Mouse (Mus musculus) B cell, adult 2 months (primary cell): Measurements from ENCODE around the gene Rab4a.

Source experiments
- DNase-seq, 2 experiments: peaks; one replicate each; pipeline ENCODE4 v3.0.0; 2022

The Rab4a gene

GRCm38 (mm10) chr8:123805718-123806373 lies at the start of gene Rab4a:
Gene Rab4a, plus strand, starts transcription at chr8:123805985.
- DNase-seq = no peak

- DNase-seq = no peak
Observed at GRCm38 (mm10) chr8:123756901-123757300, 48.9 kb upstream of the Rab4a start.

- DNase-seq = no peak
Observed at GRCm38 (mm10) chr8:123758935-123759334, 46.9 kb upstream of the Rab4a start.

- no peak for DNase-seq
Observed at GRCm38 (mm10) chr8:123759933-123760332, 45.9 kb upstream of the Rab4a start.

DNA sequence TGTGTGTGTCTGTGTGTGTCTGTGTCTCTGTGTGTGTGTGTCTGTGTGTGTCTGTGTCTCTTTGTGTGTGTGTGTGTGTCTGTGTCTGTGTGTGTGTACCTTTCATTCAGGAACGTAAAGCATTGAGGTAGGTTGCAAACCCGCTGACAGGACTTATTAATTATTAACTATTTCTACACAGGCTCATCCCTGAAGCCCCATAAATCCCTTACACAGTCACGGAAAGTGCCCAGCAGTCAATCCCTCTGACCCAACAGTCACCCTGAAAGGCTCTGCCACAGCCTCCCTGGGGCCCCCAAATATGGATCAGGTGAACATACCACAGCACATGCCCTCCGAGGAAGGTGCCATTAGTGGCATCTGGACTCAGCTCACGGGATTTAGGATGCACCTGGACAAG lies 45.2 kb upstream of the Rab4a start:
- DNase-seq = no peak

DNA sequence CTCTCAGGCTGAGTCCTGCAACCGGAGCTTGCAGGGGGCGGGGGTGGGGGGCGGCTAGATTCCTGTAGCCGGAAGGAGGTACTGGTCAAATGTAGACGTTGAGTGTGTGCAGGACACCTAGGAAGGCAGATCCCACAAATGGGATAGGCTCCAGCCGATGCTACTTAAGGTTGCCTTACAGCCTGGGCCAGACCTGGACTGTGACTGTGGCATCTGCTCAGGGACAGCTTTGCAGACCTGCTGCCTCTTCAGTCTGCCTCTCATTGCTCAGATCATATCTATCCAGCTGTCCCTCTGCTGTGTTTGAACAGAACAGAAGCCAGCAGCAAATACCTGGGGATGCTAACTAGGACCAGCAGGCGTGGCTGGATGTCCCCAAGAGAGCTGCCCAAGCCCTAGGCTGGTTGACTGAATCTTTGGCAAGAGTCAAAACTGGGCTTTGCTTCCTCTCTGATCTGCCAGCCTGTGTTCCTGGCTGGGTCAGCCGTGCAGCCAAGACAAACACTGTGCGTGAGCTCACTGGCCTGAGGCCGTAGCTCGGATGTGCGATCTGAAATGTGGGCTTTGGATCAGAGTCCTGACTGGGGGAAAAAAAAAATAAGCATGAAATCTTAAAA lies 44.4 kb upstream of the Rab4a start:
- DNase-seq = no peak

GRCm38 (mm10) chr8:123761883-123762270 lies 43.9 kb upstream of the Rab4a start:
- no peak for DNase-seq

DNA sequence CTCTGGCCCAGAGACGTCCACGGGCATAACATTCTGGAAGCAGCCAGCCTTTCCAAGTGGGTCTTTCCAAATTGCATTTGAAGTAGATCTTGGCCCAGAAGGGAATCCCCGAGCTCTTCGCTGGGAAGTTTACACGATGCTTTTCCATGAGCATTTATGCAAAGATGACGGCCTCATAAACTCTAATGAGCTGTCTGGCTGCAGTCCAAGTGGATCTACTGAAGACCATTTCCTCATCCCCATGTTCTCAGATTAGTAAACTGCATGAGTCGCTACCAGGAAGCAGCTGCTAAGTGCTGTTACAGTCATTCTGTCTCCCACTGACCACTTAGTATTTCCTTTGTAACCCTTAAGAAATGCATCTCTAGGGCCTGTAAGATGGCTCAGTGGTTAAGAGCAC lies 42.4 kb upstream of the Rab4a start:
- DNase-seq = no peak

GRCm38 (mm10) chr8:123764671-123765070 lies 41.1 kb upstream of the Rab4a start:
- DNase-seq = no peak

DNA sequence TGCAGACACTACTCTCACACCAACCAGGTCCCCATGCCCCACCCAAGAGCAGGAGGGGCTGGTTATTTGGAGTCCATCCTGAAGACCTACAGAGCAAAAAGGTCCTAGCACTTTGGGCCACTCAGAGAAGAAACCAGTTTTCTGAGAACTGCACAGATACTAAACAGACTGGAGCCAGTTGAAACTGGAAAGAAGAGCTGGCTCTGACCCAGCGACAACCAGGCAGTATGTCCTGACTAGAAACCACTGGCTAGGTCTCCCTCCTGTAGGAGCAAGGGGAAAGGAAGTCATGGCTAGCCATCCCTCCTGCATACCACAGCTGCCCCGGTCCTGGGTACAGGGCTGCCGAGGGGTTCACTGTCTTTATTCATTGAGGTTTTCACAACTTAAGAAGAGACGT lies 39.3 kb upstream of the Rab4a start:
- DNase-seq = no peak

- DNase-seq = no peak
Observed at GRCm38 (mm10) chr8:123767874-123768273, 37.9 kb upstream of the Rab4a start.

- no peak for DNase-seq
Observed at GRCm38 (mm10) chr8:123768492-123769356, 37.1 kb upstream of the Rab4a start.

DNA sequence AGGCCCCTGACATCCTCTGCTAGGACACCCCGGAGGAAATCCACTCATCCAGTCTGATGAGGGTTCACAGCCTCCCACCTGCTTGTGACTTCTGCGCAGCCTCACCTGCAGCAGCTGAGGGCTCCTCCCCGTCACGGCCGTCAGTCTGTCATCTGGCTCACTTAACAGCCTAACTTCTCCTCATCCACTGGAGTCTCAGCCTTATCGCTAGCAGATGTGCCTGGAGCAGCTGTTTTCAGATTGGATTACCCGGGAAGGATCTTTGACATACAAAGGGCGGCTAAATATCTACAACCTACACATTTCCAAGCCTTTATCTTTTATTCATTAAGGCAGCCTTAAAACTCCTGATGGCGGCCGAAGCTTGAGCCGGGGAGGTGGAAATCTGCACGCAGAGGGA lies 32.3 kb upstream of the Rab4a start:
- no peak for DNase-seq

GRCm38 (mm10) chr8:123774491-123774890 lies 31.3 kb upstream of the Rab4a start:
- DNase-seq = no peak

DNA sequence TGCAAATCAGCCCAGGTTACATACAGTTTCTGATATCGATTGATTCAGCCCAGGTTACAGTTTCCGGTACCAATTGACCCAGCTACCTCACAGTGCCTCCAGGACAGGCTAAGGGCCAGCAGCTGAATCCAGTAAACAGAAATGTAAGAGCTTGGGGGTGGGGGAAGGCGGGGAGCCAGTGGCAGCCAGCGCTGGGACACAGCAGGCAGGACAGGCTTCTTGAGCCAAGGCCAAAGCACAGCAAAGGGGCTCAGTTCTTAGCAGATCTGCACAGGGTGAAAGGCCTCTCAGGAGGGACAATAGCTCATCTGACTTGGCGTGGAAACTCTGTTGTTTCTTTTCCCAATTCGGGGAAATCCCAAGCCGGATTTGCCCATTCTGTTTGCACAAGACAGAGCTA lies 28.5 kb upstream of the Rab4a start:
- no peak for DNase-seq

DNA sequence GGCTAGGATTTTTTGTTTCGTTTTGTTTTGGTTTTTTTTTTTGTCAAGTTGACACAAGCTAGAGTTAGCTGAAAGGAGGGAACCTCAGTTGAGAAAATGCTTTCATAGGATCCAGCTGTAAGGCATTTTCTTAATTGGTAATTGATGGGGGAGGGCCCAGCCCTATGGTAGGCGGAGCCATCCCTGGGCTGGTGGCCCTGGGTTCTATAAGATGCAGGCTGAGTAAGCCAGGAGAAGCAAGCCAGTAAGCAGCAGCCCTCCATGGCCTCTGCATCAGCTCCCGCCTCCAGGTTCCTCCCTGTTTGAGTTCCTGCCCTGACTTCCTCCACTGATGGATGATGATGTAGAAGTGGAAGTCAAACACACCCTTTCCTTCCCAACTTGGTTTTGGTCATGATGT lies 25.3 kb upstream of the Rab4a start:
- DNase-seq = no peak

- no peak for DNase-seq
Observed at GRCm38 (mm10) chr8:123781256-123781655, 24.5 kb upstream of the Rab4a start.

DNA sequence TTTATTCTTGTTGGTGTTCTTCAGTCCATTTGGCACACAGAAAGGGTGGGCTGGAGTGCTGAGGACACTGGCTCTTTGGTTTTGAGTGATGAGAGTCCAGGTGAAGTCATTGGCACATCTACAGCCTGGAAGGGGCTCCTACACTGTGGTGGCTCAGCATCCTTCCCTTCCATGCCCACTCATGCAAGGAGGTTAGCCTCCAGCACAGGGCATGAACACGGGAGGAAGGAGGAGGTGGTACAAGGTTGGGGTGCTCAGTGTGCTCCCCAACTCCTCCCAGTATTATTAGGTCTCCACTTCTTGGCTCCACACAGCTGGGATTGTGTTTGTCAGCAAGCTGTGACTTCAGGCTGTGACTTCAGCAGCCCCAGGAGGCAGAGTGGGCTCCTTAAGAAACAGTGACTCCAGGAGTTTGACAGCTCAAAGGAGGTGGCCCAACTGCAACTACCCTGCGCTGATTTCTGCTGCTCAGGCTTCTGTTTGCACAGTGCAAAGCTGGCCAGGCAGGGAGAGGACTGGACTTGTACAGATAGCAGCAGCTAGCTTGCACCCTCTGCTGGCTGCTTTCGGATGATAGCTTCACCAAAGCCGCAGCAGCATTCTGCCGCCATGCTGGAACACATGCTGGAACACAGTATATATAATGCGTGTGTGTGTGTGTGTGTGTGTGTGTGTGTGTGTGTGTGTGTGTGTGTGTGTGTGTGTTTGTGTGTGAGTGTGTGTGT lies 22.1 kb upstream of the Rab4a start:
- no peak for DNase-seq

DNA sequence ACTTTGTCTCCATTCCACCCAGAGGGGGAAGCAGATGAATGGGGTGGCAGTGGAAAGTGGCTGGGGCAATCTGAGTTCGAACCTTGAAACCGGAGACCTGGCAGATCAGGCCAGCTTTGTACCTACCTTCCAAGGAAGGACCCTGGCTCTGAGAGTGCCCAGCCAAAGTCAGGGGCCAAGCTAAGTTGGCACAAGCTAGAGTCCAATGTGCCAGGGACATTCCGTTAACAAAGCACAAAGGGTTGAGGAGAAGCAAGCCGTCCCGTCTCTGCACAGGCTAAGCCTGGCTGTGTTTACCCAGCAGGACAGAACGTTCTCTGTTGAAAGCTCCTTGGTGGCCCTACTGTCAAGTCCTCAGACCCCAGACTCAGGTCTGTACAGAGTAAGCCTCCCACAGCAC lies 19.6 kb upstream of the Rab4a start:
- DNase-seq = no peak

- no peak for DNase-seq
Observed at GRCm38 (mm10) chr8:123786644-123787043, 19.1 kb upstream of the Rab4a start.

DNA sequence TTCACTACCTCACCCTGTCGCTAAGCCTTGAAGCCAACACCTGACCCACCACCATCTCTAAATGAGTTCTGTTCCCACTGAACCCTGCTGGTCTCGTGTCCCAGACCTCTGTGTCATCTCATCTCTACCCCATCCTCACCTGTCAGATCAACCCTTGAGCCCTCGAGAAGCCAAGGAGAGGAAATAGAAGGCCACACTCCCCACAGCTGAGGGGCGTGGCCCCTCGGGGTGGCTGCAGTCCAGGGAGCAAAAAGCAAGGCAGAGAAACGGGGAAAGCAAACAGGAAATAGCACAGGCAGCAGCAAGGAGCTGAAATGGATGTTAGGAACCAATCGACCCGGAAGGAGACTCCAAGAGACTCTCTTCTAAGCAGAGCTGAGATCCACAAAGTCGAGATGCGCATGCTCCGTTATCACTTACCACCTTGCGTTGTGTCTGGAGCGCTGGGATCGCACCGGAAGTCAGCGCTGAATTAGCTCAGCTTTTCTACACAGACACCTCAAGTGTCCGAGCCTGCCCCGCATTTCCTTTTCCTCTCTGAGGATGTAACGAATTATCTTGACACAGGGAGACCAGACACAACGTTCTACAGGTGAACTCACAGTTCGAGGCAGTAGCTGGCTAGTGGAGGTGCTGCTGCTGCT lies 18.4 kb upstream of the Rab4a start:
- DNase-seq = no peak

GRCm38 (mm10) chr8:123788416-123789170 lies 17.2 kb upstream of the Rab4a start:
- no peak for DNase-seq
